Mouse (Mus musculus): Measurements from ENCODE around the gene Cpm.
A peak's percentile ranks its signal among the peaks of the same experiment; 100 is the strongest.
"Not testable (repeated sequence)": the region's sequence is repeated elsewhere in the genome, so short reads cannot be mapped to it uniquely, and the experiment has no call there.

Gene Cpm

GRCm38 (mm10) chr10:117706440-117706839 lies 77.1 kb downstream of the Cpm start:
- DNase-seq: no peak

GRCm38 (mm10) chr10:117707114-117707838 lies 78.0 kb downstream of the Cpm start:
- DNase-seq: no peak

GRCm38 (mm10) chr10:117708376-117708775 lies 79.1 kb downstream of the Cpm start:
- no peak for DNase-seq

GRCm38 (mm10) chr10:117708856-117709255 lies 79.6 kb downstream of the Cpm start:
- no peak for DNase-seq

GRCm38 (mm10) chr10:117709326-117709830 lies 80.1 kb downstream of the Cpm start:
- no peak for DNase-seq

GRCm38 (mm10) chr10:117709930-117710603 lies 80.8 kb downstream of the Cpm start:
- DNase-seq: peak; percentile 58 to 71

GRCm38 (mm10) chr10:117710604-117711141 lies 81.4 kb downstream of the Cpm start, which contains the start of gene Mdm2:
Gene Mdm2 (minus strand): TSS chr10:117710758.
- peak; percentile 98 to 99 for DNase-seq

GRCm38 (mm10) chr10:117711408-117711807 lies 82.1 kb downstream of the Cpm start:
- DNase-seq: no peak

- no peak for DNase-seq
Measured at GRCm38 (mm10) chr10:117712191-117712754, 83.0 kb downstream of the Cpm start.

GRCm38 (mm10) chr10:117712871-117713270 lies 83.6 kb downstream of the Cpm start:
- no peak for DNase-seq

- no peak for DNase-seq
Measured at GRCm38 (mm10) chr10:117713466-117713865, 84.2 kb downstream of the Cpm start.

GRCm38 (mm10) chr10:117714048-117714545 lies 84.8 kb downstream of the Cpm start:
- DNase-seq: no peak

- no peak for DNase-seq
Measured at GRCm38 (mm10) chr10:117714928-117715500, 85.7 kb downstream of the Cpm start.

GRCm38 (mm10) chr10:117715654-117716053 lies 86.4 kb downstream of the Cpm start:
- DNase-seq: not testable (repeated sequence)

- no peak for DNase-seq
Measured at GRCm38 (mm10) chr10:117716686-117717085, 87.4 kb downstream of the Cpm start.

GRCm38 (mm10) chr10:117717583-117717982 lies 88.3 kb downstream of the Cpm start:
- no peak for DNase-seq

- no peak for DNase-seq
Measured at GRCm38 (mm10) chr10:117718161-117719119, 89.1 kb downstream of the Cpm start.

- no peak for DNase-seq
Measured at GRCm38 (mm10) chr10:117724136-117724718, 94.9 kb downstream of the Cpm start.

GRCm38 (mm10) chr10:117724804-117725361 lies 95.6 kb downstream of the Cpm start:
- DNase-seq: no peak

GRCm38 (mm10) chr10:117725671-117726070 lies 96.4 kb downstream of the Cpm start:
- no peak for DNase-seq

- DNase-seq: no peak
Measured at GRCm38 (mm10) chr10:117726350-117726749, 97.0 kb downstream of the Cpm start.
